Mouse (Mus musculus): Measurements from ENCODE around the gene Gm26741.

Gm26741 gene

DNA sequence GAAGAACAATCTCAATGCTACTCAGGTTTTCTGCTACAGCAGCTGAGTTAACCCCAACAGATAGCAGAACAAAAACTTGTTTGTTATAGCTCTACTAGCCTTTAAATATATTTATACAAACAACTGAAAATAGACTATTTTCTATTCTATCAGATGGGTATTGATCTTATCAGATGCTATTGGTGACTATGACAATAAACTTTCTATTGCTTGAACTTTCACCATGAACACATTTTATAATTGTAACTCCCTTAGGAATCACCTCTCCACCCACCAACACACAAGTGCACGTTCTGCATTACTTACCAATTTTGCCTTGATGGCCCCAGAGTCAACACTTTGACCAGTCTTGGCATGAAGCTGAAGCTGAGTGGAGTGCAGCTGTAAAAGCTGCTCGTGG, at the start of gene Gm26741:
TSS of gene Gm26741 (plus strand) at position 301 of the 400 bp plus-strand sequence.
- in situ Hi-C loops (cut with MboI, MseI) = no loop called here

DNA sequence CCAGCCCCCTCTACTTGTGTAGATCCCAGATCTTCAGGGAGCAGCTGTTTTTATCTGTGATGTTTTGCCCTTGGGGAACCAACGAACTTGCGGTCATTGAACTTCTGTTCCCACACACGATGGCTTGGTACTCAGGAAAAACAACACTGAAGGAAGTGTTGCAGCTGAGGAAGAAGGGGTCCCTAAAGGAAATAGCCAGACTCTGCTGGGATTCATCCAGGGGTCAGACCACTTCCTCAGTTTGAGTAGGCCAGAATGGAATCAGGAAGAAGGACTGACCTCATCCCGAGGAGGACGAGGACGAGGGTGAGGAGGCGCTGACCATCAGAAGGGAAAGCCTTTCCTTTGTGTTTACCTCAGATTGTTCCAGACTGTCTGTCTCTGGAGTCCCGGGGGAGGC, 49.4 kb upstream of the Gm26741 start:
- in situ Hi-C loops (cut with MboI, MseI) = no loop called here

DNA sequence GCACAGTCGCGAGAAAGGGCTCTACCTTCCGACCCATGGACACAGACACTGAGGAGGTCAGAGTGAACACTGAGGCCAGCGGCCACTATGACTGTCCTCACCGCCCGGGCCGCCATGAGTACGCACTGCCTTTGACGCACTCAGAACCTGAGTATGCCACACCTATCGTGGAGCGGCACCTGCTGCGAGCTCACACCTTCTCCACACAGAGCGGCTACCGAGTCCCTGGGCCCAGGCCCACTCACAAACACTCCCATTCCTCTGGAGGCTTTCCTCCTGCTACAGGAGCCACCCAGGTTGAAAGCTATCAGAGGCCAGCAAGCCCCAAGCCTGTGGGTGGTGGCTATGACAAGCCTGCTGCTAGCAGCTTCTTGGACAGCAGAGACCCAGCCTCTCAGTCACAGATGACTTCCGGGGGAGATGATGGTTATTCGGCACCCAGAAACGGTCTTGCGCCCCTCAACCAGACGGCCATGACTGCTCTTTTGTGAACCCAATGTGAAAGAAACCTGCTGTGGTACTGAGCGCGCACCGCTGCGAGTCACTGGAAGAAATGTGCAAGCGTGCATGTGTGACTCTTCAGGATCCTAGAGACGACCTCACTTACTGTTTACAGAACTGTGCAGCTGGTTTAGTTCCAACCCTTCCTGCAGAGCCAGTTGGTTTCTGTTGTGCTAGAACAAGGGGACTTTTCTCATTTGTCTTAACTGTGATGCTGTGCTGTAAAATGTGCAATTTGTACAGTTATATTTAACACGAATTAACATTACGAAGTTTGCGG, 38.9 kb upstream of the Gm26741 start:
- in situ Hi-C loops (cut with MboI, MseI) = no loop called here

DNA sequence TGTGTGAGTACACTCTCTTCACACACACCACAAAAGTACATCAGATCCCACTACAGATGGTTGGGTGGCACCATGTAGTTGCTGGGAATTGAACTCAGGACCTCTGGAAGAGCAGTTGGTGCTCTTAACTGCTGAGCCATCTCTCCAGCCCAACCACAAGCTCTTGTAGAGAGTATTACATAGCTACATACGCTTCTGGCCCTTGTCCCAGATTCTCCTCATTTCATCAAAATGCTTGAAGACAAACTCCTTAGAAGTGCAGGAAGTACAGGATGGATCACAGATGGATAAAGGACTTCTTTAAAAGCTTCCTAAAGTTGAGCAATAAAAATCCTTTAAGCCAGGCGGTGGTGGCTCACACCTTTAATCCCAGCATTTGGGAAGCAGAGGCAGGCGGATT, 36.6 kb upstream of the Gm26741 start:
- in situ Hi-C loops (cut with MboI, MseI) = no loop called here

DNA sequence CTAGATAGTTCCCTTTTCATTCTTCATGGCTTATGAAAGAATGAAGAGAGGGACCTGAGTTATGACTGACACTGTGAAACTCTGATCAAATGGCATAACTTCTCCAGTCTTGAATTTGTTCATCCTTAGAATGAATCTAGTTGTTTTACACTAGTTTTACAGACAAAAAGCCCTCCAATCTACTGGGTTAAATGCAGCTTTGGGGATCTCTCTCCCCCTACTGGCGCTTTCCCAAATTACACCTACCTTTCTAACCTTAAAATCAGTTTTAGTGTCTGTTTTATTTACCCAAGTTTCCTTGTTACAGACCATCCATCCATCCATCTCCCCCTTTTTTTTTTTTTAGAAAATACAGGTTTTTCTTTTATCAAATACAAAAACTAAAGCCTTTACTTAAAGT, 27.6 kb upstream of the Gm26741 start:
- in situ Hi-C loops (cut with MboI, MseI) = loop anchor here (5.0 to 25.0 kb wide), 2 partner anchors 99 to 1831 kb away; partner anchors contain the start of gene Dcbld1

DNA sequence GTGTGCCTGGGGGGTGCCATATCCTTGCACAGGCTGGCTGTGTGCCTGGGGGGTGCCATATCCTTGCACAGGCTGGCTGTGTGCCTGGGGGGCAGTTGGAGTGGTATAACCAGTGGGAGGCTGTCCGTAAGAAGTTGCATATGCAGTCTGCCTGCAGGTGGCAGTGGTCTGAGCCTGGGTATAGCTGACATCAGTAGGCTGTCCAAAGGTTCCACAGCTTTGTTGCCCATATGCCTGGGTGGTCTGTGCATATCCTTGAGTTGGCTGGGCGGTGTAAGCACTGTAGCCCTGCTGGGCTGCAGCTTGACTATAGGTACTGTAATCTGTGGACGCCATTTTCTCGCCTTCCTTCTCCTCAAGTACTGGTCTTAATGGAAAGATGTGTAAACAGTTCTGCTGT, 15.2 kb upstream of the Gm26741 start:
- in situ Hi-C loops (cut with MboI, MseI) = loop anchor here (25.0 kb wide), 1 partner anchor 1819 kb away; no protein-coding TSS in a partner anchor

DNA sequence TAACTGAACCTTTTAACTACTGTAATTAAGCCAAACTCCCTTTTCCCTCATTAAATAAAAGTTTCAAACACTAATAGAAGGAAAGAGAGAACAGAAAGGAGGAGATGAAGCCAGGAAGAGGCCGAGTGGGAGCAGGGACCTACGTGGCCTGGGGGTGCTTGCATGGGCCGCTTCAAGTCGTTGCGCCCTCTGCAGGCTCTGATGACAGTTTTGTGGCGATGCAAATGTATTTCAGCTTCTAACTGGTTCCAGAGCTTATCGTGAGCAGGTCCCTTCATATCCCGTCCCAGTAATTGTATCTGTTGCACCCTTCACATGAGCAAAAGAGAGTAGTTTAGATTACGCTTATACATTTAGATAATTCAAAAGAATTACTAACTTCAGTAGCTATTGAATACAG, 5.4 kb upstream of the Gm26741 start:
- in situ Hi-C loops (cut with MboI, MseI) = no loop called here

DNA sequence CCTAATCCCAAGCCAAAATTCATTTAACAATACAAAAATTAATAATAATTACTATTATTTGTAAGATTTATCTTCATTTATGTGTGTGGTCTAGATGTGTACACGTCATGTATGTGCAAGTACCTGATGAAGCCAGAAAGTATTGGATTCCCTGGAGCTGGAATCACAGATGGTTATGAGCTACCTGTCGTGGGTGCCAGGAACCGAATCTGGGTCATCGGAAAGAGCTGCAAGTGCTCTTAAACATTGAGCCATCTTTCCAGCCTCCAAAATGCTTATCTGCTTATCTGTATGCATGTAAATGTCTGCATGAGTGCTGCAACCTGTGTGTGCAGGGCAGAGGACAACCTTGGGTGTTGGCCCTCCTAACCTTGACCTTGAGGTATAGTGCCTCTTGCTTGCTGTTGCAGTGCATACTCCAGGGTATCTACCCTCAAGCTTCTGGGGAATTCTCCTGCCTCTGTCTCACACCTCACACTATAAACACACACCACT, 1.7 kb downstream of the Gm26741 start:
- in situ Hi-C loops (cut with MboI, MseI) = no loop called here

DNA sequence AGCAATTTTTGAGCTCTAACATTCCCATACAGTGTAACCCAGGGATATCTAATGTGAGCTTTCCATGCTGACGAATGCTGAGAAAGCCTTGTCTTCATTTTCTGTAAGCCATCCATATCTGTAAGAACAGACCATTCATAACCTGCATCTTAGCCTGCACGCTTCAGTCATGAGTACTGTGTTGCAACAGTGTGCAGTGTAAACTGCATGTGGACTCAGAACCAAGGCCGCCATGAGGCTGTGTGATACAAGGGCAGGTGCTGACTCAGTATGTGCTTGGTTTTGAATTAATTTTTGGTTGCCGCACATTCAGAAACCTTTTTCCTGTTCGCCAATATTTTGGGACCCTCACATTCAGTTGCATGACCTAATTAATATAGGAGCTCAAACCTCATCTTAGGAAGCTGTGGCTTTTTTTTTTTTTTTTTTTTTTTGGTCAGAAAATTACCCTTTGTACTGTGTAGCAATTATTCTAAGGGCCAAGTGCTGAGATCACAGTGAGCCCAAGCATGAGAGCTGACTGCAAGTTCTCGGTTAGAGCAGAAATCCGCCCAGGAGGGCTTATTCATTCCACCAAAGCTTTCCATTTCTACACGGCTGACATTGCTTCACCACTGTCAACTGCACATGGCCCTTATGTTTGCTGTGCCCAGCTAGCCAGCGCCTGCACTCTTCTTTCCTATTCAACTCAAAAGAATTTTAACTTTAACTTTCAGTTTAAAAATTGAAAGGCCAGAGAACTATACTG, 2.5 kb downstream of the Gm26741 start:
- in situ Hi-C loops (cut with MboI, MseI) = no loop called here

DNA sequence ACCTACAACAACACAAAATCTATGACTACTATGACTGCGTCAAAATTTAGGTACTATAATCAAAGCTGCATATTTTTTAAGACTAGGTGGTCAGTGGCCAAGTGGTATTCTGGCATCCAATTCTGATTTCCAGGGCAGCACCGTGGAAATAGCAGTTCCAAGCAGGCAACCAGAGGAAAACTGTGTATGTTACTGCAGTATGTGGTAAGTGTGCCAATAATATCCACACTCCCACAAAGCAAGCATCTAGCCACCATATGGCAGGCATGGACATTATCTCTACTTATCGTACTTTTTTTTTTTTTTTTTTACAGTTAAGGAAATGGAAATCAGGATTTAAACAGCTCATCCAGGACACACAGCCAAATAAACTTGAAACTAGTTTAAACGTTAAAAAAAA, 9.8 kb downstream of the Gm26741 start:
- in situ Hi-C loops (cut with MboI, MseI) = no loop called here

DNA sequence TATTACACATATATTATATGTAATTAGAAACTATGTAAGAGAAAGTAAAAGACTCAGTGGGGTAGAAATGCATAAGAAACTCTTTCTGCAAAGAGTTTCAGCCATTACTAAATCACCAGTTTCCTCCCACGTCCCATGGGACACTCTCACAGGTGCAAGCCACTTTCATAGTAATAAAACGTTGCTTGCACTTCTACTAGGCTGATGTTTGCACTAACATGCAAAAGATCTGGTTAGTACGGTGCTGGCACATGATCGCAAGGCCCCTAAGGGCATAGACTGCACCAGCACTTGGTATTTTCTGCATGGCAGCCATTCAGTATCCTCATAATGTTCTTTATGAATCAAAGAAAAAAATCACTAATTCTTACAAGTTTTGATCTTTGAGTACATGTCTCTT, 15.3 kb downstream of the Gm26741 start:
- in situ Hi-C loops (cut with MboI, MseI) = no loop called here

DNA sequence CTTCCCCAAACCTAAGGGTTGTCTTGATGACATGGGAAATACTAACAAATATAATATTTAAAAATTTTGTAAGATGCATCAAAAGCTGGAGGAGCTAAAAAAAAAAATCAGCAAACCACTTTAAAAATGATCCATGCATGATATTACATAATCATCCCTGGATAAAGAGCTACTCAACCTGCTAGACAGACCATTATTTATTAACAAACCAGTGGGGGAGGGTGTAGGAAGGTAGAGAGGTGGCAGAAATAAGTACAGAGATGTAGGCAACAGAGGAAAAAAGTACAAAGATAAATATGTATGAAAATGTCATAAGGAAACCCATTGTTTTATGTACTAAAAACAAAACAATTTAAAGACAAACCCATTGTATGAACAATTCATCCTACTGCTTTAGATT, 16.1 kb downstream of the Gm26741 start:
- in situ Hi-C loops (cut with MboI, MseI) = loop anchor here (5.0 kb wide), 1 partner anchor 38 kb away; no protein-coding TSS in a partner anchor

DNA sequence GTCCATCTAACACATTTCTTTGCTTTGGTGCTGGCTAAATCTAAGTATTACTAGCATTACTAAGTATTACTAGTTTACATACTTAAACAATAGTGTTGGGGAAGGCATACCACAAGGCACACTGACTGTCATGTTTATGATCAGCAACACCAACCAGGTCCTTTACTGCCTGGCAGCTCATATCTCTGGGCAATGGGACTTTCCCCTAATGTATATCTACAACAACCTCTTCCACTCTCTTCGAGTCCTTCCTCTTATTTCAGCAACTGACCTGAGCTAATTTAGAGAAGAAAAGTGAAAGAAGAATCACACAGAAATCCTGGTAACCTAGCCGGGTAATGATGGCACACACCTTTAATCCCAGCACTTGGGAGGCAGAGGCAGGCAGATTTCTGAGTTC, 17.9 kb downstream of the Gm26741 start:
- in situ Hi-C loops (cut with MboI, MseI) = loop anchor here (5.0 kb wide), 1 partner anchor 36 kb away; no protein-coding TSS in a partner anchor

DNA sequence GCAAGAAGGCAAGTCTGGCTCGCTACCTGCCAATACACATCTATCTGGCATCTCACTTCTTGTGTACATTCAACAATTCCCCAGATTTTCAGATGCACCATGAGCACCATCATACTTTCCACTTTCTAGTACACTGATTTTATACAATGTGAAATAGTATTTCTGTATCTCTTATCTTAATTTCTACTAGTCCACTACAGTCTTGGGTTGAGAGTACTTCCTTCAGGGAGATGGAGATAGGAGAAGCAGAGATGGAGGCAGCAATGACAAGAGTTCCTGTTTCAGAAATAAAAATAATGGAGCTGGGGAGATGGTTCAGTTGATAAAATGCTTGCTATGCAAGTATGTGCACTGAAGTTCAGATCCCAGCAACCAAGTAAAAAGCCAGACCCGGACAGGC, 19.2 kb downstream of the Gm26741 start:
- in situ Hi-C loops (cut with MboI, MseI) = loop anchor here (5.0 kb wide), 1 partner anchor 34 kb away; no protein-coding TSS in a partner anchor

DNA sequence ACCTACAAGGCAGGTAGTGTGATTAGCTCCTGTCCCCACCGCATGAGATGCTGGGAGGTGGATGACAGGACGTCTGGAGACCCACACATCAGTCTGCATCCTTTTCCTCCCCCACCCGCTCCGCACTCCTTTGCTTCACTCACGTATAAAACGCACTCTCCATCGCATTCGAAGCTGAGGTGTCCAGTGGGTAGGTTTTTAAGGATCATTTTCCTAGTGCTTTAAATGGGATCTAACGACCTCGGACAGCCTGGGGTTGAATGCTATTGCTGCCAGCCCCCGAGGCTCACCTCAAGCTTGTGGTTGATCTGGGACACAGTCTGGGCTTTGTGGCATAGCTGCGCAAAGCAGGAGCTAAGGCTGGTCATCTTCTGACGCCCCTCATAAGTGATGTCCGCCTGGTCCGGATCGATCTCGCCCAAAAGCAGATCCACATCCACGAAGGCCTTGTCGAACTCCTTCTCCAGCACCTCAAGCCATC, 22.8 kb downstream of the Gm26741 start:
- in situ Hi-C loops (cut with MboI, MseI) = loop anchor here (10.0 kb wide), 1 partner anchor 147 kb away; the partner anchor contains the start of gene Dcbld1

DNA sequence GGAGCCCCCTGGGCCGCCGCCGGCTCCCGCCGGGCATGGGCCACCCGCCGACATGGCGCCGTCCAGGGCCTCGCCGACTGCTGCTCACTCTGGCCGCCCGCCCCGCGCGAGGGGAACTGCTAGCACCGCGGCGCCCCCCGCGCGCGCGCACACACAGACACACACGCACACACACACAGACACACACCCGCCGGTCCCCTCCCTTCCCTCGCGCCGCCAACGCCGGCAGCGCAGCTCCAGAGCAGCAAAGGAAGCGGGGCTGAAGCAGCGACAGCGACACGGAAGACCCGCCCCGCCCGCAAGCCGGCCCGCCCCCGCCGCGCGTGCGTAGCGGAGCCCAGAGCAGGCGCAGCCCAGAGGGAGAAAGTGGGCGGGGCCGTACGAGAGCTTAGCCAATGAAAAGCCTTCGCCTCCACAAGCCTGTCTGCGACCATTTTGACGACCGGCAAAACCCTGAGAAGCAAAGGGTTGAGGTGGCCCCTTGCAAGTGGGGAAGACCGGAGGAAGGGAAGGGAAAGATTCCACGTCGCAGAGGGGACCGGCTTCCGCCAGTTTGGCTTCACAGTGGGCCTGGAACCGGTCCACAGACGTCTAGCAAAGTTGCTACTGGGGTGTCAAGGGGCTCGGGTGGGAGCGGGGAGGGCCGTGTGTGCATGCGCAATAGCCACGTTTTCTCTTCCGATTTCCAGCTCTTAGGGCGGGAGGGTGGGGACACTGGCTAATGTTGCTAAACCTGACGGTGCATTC, 23.5 kb downstream of the Gm26741 start, which contains the start of gene Gopc:
TSS of gene Gopc (minus strand) at position 280 of the 747 bp plus-strand sequence.
- in situ Hi-C loops (cut with MboI, MseI) = loop anchor here (10.0 kb wide), 1 partner anchor 147 kb away; the partner anchor contains the start of gene Dcbld1

DNA sequence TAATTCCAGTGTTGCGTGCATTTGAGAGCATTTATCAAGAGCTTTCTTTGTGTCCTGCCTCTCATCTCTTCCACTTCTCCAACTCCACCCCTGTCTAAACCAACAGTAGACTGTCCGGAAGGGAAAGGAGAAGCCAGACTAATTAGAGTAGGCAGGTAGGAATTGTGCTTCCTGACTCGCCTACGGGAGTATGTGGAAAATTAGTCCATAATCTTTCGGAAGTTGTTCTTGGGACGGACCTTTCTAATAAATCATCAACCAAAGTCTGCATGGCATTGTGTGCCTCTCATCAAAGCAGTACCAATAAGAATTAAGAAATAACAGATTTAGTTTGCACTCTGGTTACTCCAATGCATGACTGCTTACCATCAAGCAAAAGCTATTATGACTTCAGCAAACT, 24.5 kb downstream of the Gm26741 start:
- in situ Hi-C loops (cut with MboI, MseI) = loop anchor here (10.0 kb wide), 1 partner anchor 148 kb away; the partner anchor contains the start of gene Dcbld1

DNA sequence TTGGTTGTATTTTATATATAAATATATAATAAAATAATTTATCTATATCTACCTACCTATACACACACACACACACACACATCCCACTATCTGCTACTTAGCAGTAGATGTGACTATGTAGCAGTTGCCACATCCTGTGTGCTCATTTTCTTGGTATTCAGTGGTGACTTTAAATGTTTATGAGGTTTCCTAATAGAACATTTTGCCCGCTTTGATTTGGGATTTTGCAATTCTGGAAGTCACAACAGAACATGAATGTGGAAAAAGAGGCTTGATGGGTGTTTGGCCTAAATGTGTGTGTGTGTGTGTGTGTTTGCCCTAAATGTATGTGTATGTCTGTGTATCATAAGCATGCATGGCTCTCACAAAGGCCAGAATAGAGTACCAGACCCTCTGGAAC, 25.0 kb downstream of the Gm26741 start:
- in situ Hi-C loops (cut with MboI, MseI) = loop anchor here (10.0 kb wide), 1 partner anchor 149 kb away; the partner anchor contains the start of gene Dcbld1

DNA sequence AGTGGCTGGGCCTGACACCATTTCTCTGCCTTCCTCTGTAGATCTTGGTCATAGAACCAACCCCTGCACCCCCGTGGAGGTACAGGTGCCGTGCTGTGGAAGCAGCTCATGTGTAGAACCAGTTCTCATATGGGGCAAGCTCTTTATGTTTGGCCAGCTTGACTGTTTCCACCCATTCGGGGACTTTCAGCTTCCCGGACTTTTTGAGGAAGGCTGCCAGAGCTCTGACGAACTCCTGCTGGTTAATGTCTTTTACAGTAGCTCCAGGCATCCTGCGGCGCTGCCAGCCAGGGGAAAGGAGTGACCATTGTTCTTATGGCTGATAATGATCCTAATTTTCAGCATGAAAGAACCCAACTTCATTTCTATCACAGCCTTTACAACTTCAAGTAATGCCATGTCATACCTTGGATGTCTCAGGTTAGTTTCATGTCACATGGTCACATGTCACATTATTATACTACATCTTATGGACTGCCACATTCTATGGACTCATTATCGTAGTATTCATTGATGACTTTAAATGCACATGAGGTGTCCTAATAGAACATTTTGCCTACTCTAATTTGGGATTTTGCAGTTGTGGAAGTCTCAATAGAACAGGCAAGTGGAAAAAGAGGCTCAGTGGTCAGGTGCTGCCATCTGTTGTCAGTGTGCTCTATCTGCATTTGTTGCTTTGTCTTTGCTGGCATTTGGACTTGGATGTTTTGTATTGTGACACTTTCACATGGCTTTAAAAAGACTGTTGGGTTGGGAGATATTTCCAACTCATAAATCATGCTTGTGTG, 26.4 kb downstream of the Gm26741 start:
- in situ Hi-C loops (cut with MboI, MseI) = loop anchor here (10.0 kb wide), 1 partner anchor 150 kb away; the partner anchor contains the start of gene Dcbld1

DNA sequence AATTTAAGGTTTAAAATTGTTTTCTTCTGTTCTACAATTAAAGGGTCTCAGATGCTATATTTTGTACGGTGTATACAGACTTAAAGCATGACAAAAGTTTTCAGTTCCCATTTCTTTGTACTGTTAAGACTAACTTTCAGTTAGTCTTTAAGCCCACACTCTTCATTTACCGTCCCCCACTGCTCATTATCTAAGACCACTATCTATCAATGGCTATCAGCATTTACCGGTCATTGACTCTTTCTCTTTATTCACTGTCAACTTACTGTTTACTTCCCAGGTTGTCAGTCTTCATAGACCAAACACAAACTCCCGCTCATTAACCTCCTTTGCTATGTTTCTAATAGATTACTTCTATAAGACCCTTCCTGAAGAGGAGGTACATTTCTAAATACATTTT, 28.6 kb downstream of the Gm26741 start:
- in situ Hi-C loops (cut with MboI, MseI) = loop anchor here (10.0 kb wide), 1 partner anchor 152 kb away; the partner anchor contains the start of gene Dcbld1

Data from T-helper 2 cell (primary cell).